Mouse (Mus musculus) urinary bladder, postnatal 36 days (tissue): ENCODE data around the gene Ccnj.

Experiments
- DNase-seq, 2 experiments: peaks; one replicate each; pipeline ENCODE4 v3.0.0; 2022; ENCODE audit warnings: low spot score in 2 of 2, mixed read lengths in 1 of 2

The Ccnj gene

DNA sequence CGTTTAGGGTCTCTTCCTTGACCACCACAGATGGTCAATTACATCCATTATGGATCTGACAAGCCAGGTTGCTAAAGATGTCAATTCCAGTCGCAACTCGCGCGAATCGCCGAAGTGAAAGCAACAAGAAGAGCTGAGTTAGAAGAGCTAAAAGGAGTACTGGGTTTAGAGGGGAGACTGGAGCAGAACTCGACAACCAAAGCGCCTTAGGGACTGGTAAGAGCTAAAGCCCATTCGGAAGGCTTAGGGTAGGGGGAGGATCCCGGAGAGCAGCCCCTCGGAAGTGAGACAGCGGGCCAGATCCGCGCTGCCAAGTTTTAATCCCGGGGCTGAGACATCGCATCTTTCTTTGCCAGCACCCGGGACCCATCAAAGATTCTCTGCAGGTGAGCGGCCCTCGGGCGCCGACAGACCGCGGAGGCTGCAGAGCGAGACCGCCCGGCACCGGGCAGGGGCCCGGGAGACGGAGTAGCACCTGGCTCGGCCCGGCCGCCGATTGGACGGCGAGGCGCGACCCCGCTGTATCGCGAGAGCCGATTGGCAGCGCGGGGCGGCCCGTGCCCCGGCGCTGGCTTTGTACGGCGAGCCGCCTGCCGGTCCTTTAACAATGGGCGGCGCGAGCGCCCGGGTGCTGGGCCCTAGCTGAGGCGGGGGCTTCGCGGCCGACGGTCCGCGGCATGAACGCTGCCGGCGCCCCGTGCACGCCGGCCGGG is at the start of gene Ccnj:
TSS of gene Ccnj (plus strand) at position 577 of the 713 bp plus-strand sequence.
- peak; percentile 92 to 94 for DNase-seq

DNA sequence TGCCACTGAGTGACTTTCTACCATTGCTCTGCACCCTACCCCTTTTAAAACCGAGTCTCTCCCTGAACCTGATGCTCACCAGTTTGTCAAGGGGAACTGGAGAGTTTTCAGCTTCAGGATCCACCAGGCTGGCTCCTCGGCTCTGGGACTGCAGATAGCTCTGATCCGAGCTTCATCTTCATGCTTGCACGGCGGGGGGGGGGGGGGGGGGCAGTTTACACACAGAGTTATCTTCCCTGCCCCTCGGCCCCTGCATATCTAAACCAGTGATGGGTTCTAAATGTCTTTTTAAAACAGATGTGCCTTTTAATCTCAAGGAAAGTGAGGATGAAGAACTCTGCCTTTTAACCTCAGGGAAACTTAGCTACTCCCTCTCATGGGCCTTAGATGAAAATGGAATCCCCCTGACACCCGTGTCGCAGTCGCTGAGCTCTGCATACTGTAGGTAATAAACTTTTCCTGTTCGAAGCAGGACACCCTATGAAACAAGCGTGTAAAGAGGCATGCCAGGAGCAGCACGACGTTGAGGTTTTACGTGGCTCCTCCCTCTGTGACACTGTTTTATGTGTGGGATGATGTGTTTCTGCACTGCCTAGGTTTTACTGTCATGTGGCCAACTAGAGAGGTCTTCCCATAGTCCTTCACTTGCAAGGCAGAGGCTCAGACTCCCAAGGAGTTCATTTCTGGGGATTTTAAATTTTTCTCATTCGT is 42.9 kb upstream of the Ccnj start:
- DNase-seq, result no peak

DNA sequence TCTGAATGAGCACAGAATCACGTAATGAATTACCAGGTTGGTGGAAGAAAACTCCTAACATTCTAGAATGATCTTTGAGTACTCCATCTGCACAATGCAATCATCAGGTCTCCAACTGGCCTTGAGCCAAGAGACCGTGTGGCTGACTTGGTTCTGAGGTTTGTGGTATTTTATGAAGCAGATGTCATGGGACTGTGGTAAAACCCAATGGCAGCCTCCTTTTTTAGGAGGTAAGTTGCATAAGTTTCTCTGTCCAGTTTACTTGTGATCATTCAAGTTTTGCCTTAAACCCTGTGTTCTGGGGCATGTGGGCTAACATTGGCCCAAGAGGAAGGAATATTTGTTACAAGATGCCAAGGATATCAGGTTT is 42.4 kb upstream of the Ccnj start:
- DNase-seq, result no peak

DNA sequence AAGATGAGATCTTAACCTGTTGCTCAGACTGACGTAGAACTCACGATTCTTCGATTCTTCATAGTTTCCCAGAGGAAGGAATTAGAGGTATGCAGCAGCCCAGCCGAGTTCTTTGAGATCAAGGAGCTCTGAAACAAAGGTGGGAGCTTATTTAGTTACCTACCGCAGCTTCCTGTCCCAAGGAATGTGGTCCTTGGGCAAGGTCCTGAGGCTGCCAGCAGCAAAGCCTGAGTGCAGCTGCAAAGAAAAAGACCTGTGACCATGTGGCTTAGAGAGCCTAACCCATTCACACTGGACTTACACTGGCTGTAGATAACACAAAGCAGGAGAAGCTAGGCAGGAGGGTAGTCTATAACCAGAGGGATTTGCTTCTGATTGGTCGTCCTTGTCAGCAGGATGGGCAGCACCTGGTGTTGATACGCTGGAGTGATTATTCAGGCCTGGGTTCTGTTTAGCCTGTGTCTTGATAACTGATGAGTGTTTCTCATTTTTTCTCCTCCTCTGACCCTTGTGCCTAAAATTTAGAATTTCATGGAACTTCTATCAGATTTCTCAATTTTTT is 25.8 kb upstream of the Ccnj start:
- no peak for DNase-seq

GRCm38 (mm10) chr19:40809858-40810257 is 21.2 kb upstream of the Ccnj start:
- DNase-seq, result no peak

DNA sequence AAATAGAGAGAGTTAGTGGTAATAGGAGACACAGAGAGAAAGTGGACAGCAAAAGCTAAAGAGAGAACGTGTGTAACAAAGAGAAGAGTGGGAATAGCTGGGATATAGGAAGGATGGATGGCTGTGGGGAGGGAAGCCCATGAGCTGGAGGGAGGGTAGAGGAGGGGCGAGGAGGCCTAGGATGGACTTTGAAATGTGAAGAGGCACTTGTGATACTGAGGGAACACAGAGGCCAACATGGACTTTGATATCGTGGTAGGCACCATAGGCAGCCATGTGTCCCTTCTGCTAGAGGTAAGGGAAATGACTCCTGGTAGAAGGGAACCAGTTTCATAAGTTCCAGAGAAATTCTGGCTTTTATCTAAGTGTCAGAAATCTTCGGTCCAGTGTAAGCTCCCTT is 19.2 kb upstream of the Ccnj start:
- DNase-seq, result no peak

DNA sequence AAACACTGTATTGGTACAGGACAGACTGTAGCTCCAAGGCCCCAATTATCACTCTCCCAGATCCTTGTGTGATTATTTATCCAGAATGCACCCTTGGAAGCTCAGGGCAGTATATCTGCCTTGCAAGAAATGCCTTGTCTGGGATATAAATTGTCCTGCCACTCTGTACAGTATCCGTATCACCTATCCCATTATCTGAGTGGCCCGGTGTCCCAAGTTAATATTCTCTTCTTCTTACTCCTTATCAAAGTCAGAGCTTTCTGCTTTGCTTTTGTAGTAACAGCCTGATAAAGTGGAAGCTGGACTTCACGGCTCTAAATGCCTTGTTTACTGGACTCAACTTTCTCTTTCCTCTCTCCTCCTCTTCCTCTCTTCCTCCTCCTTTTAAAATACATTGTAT is 18.3 kb upstream of the Ccnj start:
- DNase-seq, result no peak

- DNase-seq, result no peak
Observed at GRCm38 (mm10) chr19:40813385-40813784, 17.7 kb upstream of the Ccnj start.

- DNase-seq, result no peak
Observed at GRCm38 (mm10) chr19:40815645-40816183, 15.4 kb upstream of the Ccnj start.

DNA sequence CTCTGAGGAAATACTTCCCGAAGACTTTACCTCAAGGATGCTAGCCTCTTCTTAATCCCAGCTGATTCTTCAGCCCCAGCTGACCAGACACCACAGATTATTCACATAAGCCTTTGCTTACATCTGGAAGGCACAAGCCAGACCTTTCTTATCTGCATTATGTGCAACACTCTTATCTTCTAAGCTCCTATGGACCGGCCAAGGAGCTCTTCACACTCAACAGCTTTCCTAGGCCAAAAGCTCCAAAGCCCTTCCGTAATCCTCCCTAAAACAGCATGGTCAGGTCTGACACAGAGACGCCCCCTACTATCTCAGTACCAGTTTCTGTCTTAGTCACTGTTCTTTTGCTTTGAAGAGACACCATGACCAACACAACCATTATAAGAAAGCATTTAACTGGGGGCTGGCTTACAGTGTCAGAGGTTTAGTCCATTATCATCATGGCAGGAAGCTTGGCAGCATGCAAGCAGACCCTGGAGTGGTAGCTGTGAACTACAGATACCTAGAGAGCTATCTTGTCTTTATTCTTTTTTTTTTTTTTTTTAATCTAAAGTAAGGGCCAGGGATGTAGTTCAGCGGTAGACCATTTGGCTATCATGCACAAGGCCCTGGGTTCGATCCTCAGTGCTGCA is 13.1 kb upstream of the Ccnj start:
- DNase-seq, result no peak

- DNase-seq, result no peak
Observed at GRCm38 (mm10) chr19:40818764-40819163, 12.3 kb upstream of the Ccnj start.

DNA sequence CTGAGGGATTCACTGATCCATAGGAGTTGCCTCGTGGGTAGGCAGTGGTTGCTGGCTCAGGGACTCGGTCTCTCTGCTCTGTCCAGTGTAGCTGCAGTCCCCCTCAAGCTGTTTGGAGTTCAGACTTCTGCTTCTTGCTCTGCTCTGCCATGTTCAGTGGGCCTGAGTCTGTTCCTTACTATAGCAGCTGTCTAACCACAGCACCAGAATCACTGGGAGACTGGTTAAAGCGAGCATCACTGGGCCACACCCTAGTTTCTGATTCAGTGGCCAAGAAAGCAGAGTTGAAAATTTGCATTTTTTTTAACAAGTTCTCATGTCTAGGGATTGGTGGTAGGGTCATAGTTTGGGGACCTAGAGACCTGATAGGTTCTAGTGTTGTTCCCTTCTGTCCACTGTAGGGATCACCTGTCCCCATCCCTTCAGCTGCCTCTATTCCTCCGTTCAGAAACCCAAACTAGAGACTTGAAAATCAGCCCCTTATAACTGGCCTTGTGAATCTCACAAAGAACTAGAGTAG is 9.7 kb upstream of the Ccnj start:
- DNase-seq, result no peak

- no peak for DNase-seq
Observed at GRCm38 (mm10) chr19:40825636-40826035, 5.4 kb upstream of the Ccnj start.

DNA sequence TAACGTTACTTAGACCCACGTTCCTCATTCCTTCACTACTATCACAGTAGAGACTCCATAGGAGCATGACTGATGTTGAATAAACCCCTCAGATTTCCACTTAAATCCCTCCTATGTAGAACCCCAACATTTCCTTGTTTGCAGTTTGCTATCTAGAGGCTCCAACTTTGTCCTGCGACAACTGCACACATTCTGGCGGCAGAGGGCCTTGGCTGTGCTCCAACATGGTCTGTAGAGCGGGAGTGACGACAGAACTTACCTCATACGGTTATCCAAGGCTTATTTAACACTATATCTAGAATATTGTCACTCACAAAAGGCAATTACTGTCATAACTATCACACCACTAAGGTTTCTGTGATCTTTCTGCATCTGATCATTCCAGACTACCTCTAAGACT is 4.3 kb upstream of the Ccnj start:
- no peak for DNase-seq

- no peak for DNase-seq
Observed at GRCm38 (mm10) chr19:40830198-40830597, 881 bp upstream of the Ccnj start.

- DNase-seq, result peak; percentile 13 to 37
Observed at GRCm38 (mm10) chr19:40831416-40832201, 530 bp downstream of the Ccnj start.

- DNase-seq, result no peak
Observed at GRCm38 (mm10) chr19:40832361-40832760, 1.3 kb downstream of the Ccnj start.

- DNase-seq, result no peak
Observed at GRCm38 (mm10) chr19:40834436-40834835, 3.4 kb downstream of the Ccnj start.

- no peak for DNase-seq
Observed at GRCm38 (mm10) chr19:40838205-40838604, 7.1 kb downstream of the Ccnj start.

GRCm38 (mm10) chr19:40840303-40840702 is 9.2 kb downstream of the Ccnj start:
- DNase-seq, result no peak

DNA sequence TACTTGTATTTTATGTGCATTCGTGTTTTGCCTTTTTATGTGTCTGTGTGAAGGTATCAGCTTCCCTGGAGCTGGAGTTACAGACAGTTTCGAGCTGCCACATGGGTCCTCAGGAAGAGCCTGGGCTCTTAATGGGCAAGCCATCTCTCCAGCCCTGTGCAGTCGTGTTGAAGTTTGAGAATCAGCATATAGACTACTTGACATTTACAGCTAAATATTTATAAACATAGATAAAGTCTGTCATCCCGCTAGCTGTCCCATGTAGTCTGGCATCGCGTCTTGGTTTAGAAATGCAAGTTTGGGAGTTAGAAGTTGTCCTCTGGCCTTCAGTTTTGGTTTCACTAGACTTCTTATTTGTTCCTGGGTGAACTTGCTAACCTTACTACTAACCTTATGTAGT is 10.0 kb downstream of the Ccnj start:
- no peak for DNase-seq
